Mouse (Mus musculus) midbrain, embryonic 13.5 days (tissue): ENCODE data around the gene Ugt1a8. TPM values are rescaled to one million over a fixed set of nuclear protein-coding genes. Genes with fewer than 3 reads are reported as not detected.
"Not testable (repeated sequence)": the region's sequence is repeated elsewhere in the genome, so short reads cannot be mapped to it uniquely, and the experiment has no call there.

Source experiments
- ATAC-seq: fragments of 200-750 bp; cut with Nextera tagmentation; 2 replicates; pipeline ENCODE4 v1.8.0; 2017; ENCODE audit warnings: mild to moderate bottlenecking, moderate TSS enrichment, moderate library complexity
- H3K27ac ChIP-seq: fragments of 300-500 bp; sonication (generic); 2 replicates; pipeline ENCODE4 v1.5.1; 2015; ENCODE audit warnings: inconsistent platforms, mild to moderate bottlenecking, moderate library complexity
- H3K27me3 ChIP-seq: fragments of 300-500 bp; sonication (generic); 2 replicates; pipeline ENCODE4 v1.6.1; 2015; ENCODE audit warnings: mild to moderate bottlenecking, inconsistent platforms
- H3K36me3 ChIP-seq: fragments of 300-500 bp; sonication (generic); 2 replicates; pipeline ENCODE4 v1.6.1; 2015; ENCODE audit warnings: mild to moderate bottlenecking, inconsistent platforms
- H3K4me1 ChIP-seq: fragments of 300-500 bp; sonication (generic); replicated peaks from 2 replicates; pipeline ENCODE4 v1.6.1; 2015; ENCODE audit warnings: inconsistent platforms
- H3K4me2 ChIP-seq: fragments of 300-500 bp; sonication (generic); replicated peaks from 2 replicates; pipeline ENCODE4 v1.6.1; 2015; ENCODE audit warnings: moderate library complexity, mild to moderate bottlenecking, inconsistent platforms
- H3K4me3 ChIP-seq: fragments of 300-500 bp; sonication (generic); replicated peaks from 2 replicates; pipeline ENCODE4 v1.5.1; 2015; ENCODE audit warnings: mild to moderate bottlenecking, inconsistent platforms
- H3K9ac ChIP-seq: fragments of 300-500 bp; sonication (generic); replicated peaks from 2 replicates; pipeline ENCODE4 v1.6.1; 2015; ENCODE audit warnings: mild to moderate bottlenecking, inconsistent platforms
- H3K9me3 ChIP-seq: fragments of 300-500 bp; sonication (generic); 2 replicates; pipeline ENCODE4 v1.6.1; 2016; ENCODE audit warnings: mild to moderate bottlenecking, inconsistent platforms
- WGBS: fragments of 180-500 bp; shearing (Covaris S2); methylation state at CpG from one replicate; pipeline ENCODE4 v1.1.7; 2015; 5-methylcytosine and 5-hydroxymethylcytosine counted together
- polyA plus RNA-seq: library from polyadenylated mRNA; unstranded; fragments of >200 nt; fragmentation: Nextera tagmentation; extraction: Ambion mirVana; gene quantifications from 2 replicates; pipeline ENCODE4 v1.2.1, GENCODE M21; 2015

The Ugt1a8 gene
- polyA plus RNA-seq: not detected in 2 replicates

GRCm38 (mm10) chr1:88087513-88087912 is at the start of gene Ugt1a8:
TSS of gene Ugt1a8 (plus strand) at chr1:88087813.
- Histone ChIP-seq H3K9ac (no peak within 1 kb of the TSS), H3K4me2 (no peak within 1 kb of the TSS), H3K27me3 (no peaks in the 10 kb centered on the region), H3K4me1 (no peaks in the 10 kb centered on the region), H3K27ac (no peak within 1 kb of the TSS), H3K9me3 (no peaks in the 10 kb centered on the region), H3K4me3 (no peak within 1 kb of the TSS), H3K36me3 (no peaks in the 10 kb centered on the region)
- ATAC-seq: no peak
- WGBS: 90% methylated on average over 3 of the region's 3 CpGs

- H3K36me3 ChIP-seq, H3K4me2 ChIP-seq, ATAC-seq, H3K27me3 ChIP-seq, H3K9ac ChIP-seq, H3K27ac ChIP-seq, H3K4me3 ChIP-seq, H3K9me3 ChIP-seq, H3K4me1 ChIP-seq: not testable (repeated sequence)
- WGBS: 39% methylated on average over 1 of the region's 2 CpGs
These were observed 44.6 kb upstream of the Ugt1a8 start for GRCm38 (mm10) chr1:88043044-88043443.

- not testable (repeated sequence) for H3K27me3 ChIP-seq, ATAC-seq, H3K4me3 ChIP-seq, H3K9ac ChIP-seq, H3K4me1 ChIP-seq, H3K36me3 ChIP-seq, H3K27ac ChIP-seq, H3K9me3 ChIP-seq, H3K4me2 ChIP-seq
- 67% methylated on average over 3 of the region's 5 CpGs for WGBS
These were observed 42.7 kb upstream of the Ugt1a8 start for GRCm38 (mm10) chr1:88044832-88045437.

- H3K27ac ChIP-seq, H3K9me3 ChIP-seq, H3K4me1 ChIP-seq, H3K4me3 ChIP-seq, H3K27me3 ChIP-seq, H3K36me3 ChIP-seq, H3K9ac ChIP-seq, ATAC-seq, H3K4me2 ChIP-seq: not testable (repeated sequence)
- WGBS: 81% methylated on average over 2 of the region's 2 CpGs
These were observed 40.2 kb upstream of the Ugt1a8 start for GRCm38 (mm10) chr1:88047408-88047807.

- no peaks in the 10 kb centered on the region for H3K36me3 ChIP-seq
- no peak within 1 kb of the TSS for H3K4me3 ChIP-seq
- H3K4me2 ChIP-seq: no peak within 1 kb of the TSS
- no peaks in the 10 kb centered on the region for H3K27me3 ChIP-seq
- no peaks in the 10 kb centered on the region for H3K4me1 ChIP-seq
- 82% methylated on average over 1 of the region's 1 CpGs for WGBS
- no peak for ATAC-seq
- H3K9me3 ChIP-seq: no peaks in the 10 kb centered on the region
- no peak within 1 kb of the TSS for H3K9ac ChIP-seq
- no peak within 1 kb of the TSS for H3K27ac ChIP-seq
These were observed 32.5 kb upstream of the Ugt1a8 start, which contains the start of gene Ugt1a10 for GRCm38 (mm10) chr1:88055088-88055487. TSS of gene Ugt1a10 (plus strand) at chr1:88055388.

GRCm38 (mm10) chr1:88066472-88067102 is 21.0 kb upstream of the Ugt1a8 start:
- ATAC-seq, H3K27me3 ChIP-seq, H3K9me3 ChIP-seq, H3K36me3 ChIP-seq, H3K4me3 ChIP-seq, H3K4me2 ChIP-seq, H3K27ac ChIP-seq, H3K9ac ChIP-seq, H3K4me1 ChIP-seq: not testable (repeated sequence)
- WGBS: 58% methylated on average over 1 of the region's 2 CpGs

GRCm38 (mm10) chr1:88070495-88070894 is 17.1 kb upstream of the Ugt1a8 start, which contains the start of gene Ugt1a9:
TSS of gene Ugt1a9 (plus strand) at chr1:88070800.
- Histone ChIP-seq H3K4me1 (no peaks in the 10 kb centered on the region), H3K27me3 (no peaks in the 10 kb centered on the region), H3K27ac (no peak within 1 kb of the TSS), H3K36me3 (no peaks in the 10 kb centered on the region), H3K4me2 (no peak within 1 kb of the TSS), H3K4me3 (no peak within 1 kb of the TSS), H3K9ac (no peak within 1 kb of the TSS), H3K9me3 (no peaks in the 10 kb centered on the region)
- ATAC-seq: no peak
- 84% methylated on average over 2 of the region's 2 CpGs for WGBS

- Histone ChIP-seq H3K27me3 (no peaks in the 10 kb centered on the region), H3K27ac (no peak overlapping the region), H3K4me2 (no peak overlapping the region), H3K9ac (no peak overlapping the region), H3K4me3 (no peak overlapping the region), H3K36me3 (no peaks in the 10 kb centered on the region), H3K9me3 (no peaks in the 10 kb centered on the region), H3K4me1 (no peaks in the 10 kb centered on the region)
- no peak for ATAC-seq
- WGBS: 80% methylated on average over 4 of the region's 4 CpGs
These were observed 16.7 kb upstream of the Ugt1a8 start for GRCm38 (mm10) chr1:88070902-88071301.

- Histone ChIP-seq H3K27ac (no peak overlapping the region), H3K4me1 (no peaks in the 10 kb centered on the region), H3K4me3 (no peak overlapping the region), H3K36me3 (no peaks in the 10 kb centered on the region), H3K27me3 (no peaks in the 10 kb centered on the region), H3K9ac (no peak overlapping the region), H3K9me3 (no peaks in the 10 kb centered on the region), H3K4me2 (no peak overlapping the region)
- 88% methylated on average over 2 of the region's 2 CpGs for WGBS
- no peak for ATAC-seq
These were observed 13.1 kb upstream of the Ugt1a8 start for GRCm38 (mm10) chr1:88074471-88074870.

GRCm38 (mm10) chr1:88077128-88077527 is 10.5 kb upstream of the Ugt1a8 start:
- WGBS: 89% methylated on average over 1 of the region's 1 CpGs
- Histone ChIP-seq H3K9ac (no peak overlapping the region), H3K4me1 (no peaks in the 10 kb centered on the region), H3K36me3 (no peaks in the 10 kb centered on the region), H3K4me2 (no peak overlapping the region), H3K27ac (no peak overlapping the region), H3K27me3 (no peaks in the 10 kb centered on the region), H3K4me3 (no peak overlapping the region), H3K9me3 (no peaks in the 10 kb centered on the region)
- no peak for ATAC-seq

- 95% methylated on average over 1 of the region's 1 CpGs for WGBS
- no peaks in the 10 kb centered on the region for H3K36me3 ChIP-seq
- no peak overlapping the region for H3K4me2 ChIP-seq
- no peak overlapping the region for H3K9ac ChIP-seq
- ATAC-seq: no peak
- no peak overlapping the region for H3K4me3 ChIP-seq
- no peaks in the 10 kb centered on the region for H3K4me1 ChIP-seq
- H3K9me3 ChIP-seq: no peaks in the 10 kb centered on the region
- no peak overlapping the region for H3K27ac ChIP-seq
- H3K27me3 ChIP-seq: no peaks in the 10 kb centered on the region
These were observed 5.9 kb upstream of the Ugt1a8 start for GRCm38 (mm10) chr1:88081670-88082069.

GRCm38 (mm10) chr1:88086125-88086524 is 1.5 kb upstream of the Ugt1a8 start:
- Histone ChIP-seq H3K27ac (no peak overlapping the region), H3K36me3 (no peaks in the 10 kb centered on the region), H3K9ac (no peak overlapping the region), H3K4me3 (no peak overlapping the region), H3K9me3 (no peaks in the 10 kb centered on the region), H3K4me2 (no peak overlapping the region), H3K4me1 (no peaks in the 10 kb centered on the region), H3K27me3 (no peaks in the 10 kb centered on the region)
- no peak for ATAC-seq
- WGBS: 68% methylated on average over 1 of the region's 1 CpGs

GRCm38 (mm10) chr1:88092341-88092740 is 4.7 kb downstream of the Ugt1a8 start:
- Histone ChIP-seq H3K4me3 (no peak overlapping the region), H3K9me3 (no peaks in the 10 kb centered on the region), H3K9ac (no peak overlapping the region), H3K36me3 (no peaks in the 10 kb centered on the region), H3K4me2 (no peak overlapping the region), H3K27ac (no peak overlapping the region), H3K27me3 (no peaks in the 10 kb centered on the region), H3K4me1 (no peaks in the 10 kb centered on the region)
- no peak for ATAC-seq
